Mouse (Mus musculus): ENCODE data around the gene 4931428F04Rik. TPM values are rescaled to one million over a fixed set of nuclear protein-coding genes. Genes with fewer than 3 reads are reported as not detected.

4931428F04Rik gene
- polyA plus RNA-seq, 1 experiment = 1.8 TPM

DNA sequence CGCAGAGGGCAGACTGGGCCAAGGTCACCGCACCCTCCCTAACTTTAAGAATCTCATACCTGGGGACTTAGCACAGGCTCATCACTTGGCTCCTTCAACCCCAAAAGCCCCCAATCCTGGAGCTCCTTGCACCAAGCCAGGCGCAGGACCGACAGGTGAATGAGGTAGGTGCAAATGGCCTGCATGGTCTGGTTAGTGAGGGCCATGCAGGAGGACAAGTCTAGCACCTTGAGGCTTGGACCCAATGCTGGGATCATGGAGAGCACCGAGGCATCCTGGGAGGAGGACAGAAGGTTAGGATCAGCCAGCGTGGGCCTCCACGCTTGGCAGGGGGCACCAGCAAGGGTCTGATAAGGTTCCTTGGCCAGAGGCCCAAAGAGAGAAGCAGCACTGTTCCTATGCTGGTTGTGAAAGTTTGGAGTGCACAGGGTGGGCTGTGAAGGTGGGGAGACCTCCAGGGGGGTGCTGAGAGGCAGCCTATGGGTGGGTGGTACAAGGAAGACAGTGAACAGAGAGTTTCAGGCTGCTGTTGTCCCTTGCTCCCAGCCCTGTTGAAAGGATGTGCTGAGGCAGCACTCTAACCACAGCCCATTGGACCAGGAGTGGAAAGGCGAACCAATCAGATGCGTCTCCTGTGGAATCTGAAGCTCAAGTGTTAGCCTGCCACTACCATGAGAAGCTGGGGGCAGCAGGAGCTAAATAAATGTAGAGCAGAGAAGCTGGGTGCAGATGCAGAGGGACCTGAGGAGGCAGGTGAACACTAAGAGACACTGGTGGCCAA, 24.1 kb upstream of the 4931428F04Rik start:
- no peak for TF ChIP-seq GATA1 (IDR thresholded peaks at IDR 0.05; ENCODE audit: low read length)

DNA sequence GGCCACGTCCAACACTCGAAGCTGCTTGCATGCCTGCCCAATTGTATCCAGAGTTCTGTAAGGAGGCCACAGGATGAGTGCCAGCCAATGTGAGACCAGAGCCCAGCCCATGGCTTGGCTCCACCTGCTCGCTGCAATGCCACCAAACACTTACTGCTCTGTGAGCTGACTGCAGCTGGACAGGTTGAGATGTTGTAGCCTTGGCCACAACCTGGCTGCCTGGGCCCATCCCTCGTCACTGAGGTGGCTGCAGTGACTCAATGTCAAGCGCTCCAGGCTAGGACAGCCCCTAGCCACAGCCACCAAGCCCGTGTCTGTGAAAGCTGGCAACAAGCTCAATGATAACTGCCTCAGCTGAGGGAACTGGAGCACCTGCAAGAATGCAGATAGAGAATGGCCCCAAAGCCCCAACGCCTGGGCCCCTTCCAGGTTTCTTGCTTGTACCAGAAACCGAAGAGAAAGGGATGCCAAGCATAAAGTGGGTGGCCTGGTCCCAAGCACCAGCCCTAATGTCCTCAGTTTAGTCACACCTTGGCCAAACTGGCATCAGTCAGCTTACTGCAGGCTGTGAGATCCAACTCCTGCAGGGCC, 23.3 kb upstream of the 4931428F04Rik start:
- no peak for TF ChIP-seq GATA1 (IDR thresholded peaks at IDR 0.05; ENCODE audit: low read length)

DNA sequence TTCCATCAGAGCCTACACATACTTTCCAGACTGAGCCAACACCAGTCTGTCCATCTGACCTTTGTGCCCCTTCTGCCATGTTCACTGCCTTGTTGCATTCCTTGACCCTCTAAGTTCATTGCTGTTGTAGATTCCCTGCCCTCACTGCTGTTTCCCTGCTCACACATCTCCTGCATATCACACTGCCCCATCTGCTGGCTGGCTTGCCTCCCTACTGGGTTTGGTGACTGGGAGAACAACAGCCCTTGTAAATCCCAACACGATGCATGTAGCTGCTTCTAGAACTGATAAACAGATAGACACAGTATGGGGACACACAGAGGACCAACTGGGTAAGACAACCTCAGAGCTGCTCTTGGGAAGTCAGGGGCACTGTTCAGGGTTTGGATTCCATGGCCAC, 22.1 kb upstream of the 4931428F04Rik start:
- TF ChIP-seq GATA1 (IDR thresholded peaks at IDR 0.05; ENCODE audit: low read length) = no peak

DNA sequence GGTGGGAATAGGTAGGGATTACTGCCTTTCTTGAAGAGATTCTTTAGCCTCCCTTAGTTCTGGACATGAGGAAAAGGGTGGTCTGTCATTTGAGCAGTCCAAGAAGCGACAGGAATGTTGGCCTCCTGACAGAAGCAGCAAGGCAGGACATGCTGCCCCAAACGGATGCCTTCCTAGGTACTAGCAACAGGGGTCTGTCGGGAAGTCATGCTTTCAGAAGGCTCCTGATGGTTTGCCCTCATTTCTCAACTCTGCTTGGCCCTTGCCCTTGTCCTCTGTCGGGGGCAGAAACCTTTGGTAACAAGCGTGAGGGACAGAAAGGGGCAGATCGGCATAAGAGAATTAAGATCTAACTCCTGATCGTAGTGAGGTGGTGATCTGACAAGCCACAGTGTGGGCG, 20.5 kb upstream of the 4931428F04Rik start:
- no peak for TF ChIP-seq GATA1 (IDR thresholded peaks at IDR 0.05; ENCODE audit: low read length)

DNA sequence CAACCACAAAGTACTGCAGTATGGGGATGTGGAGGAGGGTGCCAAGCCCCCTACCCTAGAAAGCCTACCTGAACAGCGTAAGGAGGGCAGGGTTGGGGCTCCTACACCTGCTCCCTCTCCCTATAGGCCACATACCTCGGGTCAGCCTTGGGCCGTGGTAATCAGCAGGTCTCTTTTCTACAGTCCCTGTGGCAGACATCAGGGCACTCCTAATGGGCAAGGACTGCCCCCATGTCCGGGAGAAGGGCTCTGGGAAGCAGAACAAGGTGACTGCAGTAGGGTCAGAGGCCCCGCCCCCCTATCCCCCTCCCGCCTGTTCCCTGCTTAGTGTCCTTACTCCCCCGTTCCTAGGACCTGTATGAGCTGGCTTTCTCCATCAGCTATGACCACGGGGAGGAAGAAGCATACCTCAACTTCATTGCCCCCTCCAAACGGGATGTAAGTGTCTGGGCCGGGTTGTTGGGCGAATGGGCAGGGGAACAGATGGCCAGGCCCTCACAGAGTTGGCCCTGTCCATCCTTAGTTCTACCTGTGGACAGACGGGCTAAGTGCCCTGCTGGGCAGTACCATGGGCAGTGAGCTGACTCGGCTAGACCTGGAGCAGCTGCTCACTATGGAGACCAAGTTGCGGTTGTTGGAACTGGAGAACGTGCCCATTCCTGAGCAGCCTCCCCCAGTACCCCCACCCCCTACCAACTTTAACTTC, 19.6 kb upstream of the 4931428F04Rik start:
- TF ChIP-seq GATA1 (IDR thresholded peaks at IDR 0.05; ENCODE audit: low read length) = no peak

DNA sequence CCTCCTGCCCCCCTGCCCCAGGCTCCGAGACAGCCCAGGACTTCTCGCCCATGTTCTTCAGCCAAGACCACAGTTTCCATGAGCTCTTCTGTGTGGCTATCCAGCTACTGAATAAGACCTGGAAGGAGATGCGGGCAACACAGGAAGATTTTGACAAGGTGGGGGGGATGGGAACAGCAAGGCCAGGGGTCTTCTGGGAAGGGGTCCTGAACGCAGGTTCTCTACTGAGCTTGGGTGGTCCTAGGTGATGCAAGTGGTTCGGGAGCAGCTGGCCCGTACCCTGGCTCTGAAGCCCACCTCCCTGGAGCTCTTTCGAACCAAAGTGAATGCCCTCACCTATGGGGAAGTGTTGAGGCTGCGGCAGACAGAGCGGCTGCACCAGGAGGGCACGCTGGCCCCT, 18.8 kb upstream of the 4931428F04Rik start:
- no peak for TF ChIP-seq GATA1 (IDR thresholded peaks at IDR 0.05; ENCODE audit: low read length)

DNA sequence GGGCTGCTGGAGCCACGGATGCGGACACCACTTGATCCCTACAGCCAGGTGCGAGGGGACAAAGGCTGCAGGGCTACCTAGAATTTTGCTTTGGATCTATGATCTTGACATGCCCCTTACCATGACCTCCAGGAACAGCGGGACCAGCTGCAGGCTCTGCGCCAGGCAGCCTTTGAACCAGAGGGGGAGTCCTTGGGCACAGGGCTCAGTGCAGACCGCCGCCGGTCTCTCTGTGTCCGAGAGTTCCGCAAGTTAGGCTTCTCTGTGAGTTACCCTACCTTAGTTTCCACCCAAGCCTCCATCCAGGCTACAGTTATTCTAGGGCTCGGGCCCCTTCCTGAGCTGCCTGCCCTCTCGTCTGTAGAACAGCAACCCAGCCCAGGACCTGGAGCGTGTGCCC, 18.0 kb upstream of the 4931428F04Rik start:
- no peak for TF ChIP-seq GATA1 (IDR thresholded peaks at IDR 0.05; ENCODE audit: low read length)

DNA sequence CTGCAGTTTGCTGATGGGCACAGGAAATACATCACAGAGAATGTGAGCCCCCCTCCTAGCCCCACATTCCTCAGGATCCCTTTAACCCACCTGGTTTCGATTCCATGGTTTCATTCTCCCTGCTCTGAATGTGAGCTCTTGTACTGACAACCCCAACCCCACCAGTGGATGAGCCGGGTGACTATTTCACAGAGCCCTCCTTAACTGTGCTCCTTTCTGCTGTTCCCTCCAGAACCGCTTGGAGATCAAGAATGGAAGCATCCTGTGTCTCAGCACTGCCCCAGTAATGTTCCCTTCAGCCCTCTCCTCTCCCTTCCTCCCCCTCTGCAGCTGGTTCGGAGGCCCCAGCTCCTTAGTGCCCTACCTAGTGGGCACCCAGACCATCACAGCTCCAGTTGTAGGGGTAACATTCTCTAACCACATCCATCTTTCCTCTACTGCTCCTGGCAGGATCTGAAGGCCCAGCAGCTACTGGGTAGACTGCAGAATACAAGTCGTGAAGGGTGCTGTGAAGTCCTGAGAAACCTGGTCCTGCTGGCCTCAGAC, 16.6 kb upstream of the 4931428F04Rik start:
- no peak for TF ChIP-seq GATA1 (IDR thresholded peaks at IDR 0.05; ENCODE audit: low read length)

DNA sequence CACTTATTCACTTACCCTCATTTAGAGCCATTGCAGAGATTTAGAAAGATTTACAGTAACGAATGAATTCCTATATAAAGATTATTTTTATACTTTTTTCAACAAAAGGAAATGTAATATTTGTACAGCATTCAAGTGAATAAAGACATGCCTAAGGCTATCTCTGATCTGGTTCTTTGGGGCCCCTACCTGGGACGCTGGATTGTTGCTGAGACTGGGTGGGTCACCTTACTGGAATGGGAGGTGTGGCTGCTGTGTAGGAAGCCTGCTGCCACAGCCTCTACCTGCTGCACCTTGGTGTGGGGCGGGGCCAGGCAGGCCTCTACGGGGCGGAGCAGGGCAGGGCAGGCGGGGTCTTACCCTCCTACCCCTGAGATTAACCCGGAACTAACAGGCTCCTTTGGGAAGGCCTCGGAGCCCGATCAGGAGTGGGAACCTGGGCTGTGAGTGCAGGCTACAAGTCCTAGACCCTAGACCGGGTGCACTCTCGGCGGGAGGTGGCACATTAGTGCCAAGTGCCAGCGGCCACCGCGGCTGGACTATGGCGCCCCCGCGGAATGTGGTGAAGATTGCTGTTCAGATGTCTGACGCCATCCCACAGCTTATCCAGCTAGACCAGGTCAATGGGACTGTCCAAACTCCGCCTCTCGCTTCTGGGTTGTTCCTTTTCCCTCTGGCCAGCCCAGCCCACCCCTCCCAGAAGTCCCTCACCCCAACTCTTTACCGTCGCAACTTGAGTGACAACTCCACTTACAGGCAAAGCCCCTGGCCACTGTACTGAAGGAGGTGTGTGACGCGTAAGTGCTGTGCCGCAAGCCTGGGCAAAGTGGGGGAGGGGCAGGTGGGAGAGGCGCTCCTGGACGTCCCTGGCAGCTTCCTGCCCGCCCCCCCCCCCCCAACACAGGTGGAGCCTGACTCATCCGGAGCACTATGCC, 15.8 kb upstream of the 4931428F04Rik start, which contains the start of gene Elmo3:
Gene Elmo3, plus strand, starts transcription at position 391 of the 935 bp plus-strand sequence.
- TF ChIP-seq GATA1 (IDR thresholded peaks at IDR 0.05; ENCODE audit: low read length) = no peak

DNA sequence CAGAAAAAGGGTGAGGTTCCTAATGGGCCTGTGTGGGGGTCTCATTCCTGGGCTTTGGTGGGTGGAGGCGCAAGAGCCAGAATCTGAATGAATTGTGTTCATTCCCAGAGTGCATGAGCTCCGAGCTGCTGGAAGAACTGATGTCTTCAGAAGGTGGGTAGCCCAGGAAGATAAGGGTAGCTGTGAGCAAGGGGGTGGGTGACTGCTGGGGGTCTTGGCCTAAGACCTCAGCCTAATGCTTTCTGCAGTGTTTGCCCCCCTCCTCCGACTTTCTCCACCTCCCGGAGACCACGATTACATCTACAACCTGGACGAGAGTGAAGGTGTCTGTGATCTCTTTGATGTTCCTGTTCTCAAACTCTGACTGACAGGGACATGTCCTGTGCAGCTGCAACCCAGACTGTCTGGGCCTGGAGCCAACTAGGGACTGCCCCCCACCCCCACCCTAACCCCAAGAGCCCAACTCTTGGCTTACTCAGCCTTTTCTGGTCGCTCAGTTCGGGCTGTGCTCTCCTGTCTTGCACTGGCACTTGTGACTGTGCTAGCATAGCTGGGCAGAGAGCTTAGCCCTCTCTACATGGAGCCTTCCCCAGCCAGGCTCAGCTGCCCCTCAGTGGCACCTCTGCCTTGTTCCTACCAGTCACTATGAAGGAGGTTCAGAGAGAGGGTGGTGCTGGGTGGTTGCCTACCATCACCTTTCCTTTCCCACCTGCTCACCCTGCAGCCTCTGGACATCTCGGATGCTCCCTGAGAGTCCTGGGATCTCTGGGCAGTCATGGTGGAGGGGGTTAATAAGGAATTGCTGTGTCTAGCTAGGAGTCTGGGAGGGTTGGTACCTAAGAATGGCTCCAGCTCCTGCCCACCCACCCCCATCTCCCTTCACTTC, 14.9 kb upstream of the 4931428F04Rik start:
- no peak for TF ChIP-seq GATA1 (IDR thresholded peaks at IDR 0.05; ENCODE audit: low read length)

DNA sequence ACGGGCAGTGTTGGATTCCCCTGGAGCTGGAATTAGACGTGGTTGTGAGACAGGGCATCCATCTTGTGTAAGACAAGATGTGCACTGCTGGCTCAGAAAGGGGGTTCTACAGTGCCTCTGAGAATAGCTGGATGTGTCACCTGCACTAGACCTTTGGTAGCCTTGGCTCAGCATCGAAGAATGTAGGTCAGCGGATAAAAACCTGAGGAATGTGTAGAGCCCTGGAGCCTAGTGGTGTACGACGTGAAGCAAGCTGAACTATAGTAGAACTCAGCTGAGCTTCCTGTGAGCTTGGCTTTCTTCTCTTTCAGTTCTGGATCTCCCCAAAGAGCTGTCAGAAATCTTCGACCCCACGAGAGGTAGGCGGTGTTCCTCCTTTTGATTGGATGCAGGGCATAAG, 14.2 kb upstream of the 4931428F04Rik start:
- no peak for TF ChIP-seq GATA1 (IDR thresholded peaks at IDR 0.05; ENCODE audit: low read length)

DNA sequence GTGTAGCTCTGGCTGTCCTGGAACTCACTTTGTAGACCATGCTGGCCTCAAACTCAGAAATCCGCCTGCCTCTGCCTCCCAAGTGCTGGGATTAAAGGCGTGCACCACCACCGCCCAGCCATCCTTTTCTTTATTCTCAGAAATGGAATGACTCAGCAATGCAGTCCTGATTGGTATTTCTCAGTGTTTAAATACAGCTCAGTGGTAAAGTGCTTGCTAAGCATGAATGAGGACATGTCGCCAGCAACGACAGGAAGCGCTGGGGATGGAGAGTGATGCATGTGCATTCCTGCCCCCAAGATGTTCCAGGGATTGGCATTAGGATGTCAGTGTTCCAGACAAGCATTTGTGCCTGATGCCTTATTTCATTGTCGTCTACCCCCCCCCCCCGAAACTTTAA, 13.7 kb upstream of the 4931428F04Rik start:
- no peak for TF ChIP-seq GATA1 (IDR thresholded peaks at IDR 0.05; ENCODE audit: low read length)

DNA sequence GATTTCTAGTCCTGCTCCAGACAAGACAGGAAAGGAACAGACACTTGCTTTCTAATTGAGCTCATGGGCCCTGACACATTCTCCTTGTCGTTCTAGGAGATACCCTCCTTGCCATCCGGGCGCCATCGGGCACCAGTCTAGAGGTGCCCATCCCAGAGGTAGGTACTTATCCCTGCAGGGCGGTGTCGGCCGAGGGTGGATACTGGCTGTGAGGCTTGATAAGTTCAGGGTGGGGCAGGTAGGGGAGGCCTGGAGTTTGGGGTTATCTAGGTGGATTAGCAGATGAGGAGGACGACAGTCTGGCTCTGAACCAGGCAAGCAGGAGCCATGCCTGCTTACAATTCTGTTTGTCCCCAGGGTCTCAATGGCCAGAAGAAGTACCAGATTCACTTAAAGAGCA, 10.3 kb upstream of the 4931428F04Rik start:
- TF ChIP-seq GATA1 (IDR thresholded peaks at IDR 0.05; ENCODE audit: low read length) = no peak

All from G1E-ER4 (cell line).